Mouse (Mus musculus): Measurements from ENCODE around the gene Reln. TPM values are rescaled to one million over a fixed set of nuclear protein-coding genes. Genes with fewer than 3 reads are reported as not detected.

Reln gene
- 10 to 100 TPM; 40.9 to 44.7 TPM for total RNA-seq (2021)
- long read RNA-seq, partial matches to known transcripts, result 4 of 11 reads
- long read RNA-seq, other reads (novel, unspliced or antisense), result 7 of 11 reads

GRCm38 (mm10) chr5:22344556-22344975 is at the start of gene Reln:
Gene Reln (minus strand): TSS chr5:22344702.
- DNase-seq (ENCODE audit: low spot score in 2 of 2), result no peak

GRCm38 (mm10) chr5:22388502-22388901 is 44.0 kb upstream of the Reln start:
- DNase-seq (ENCODE audit: low spot score in 2 of 2), result no peak

GRCm38 (mm10) chr5:22360510-22360909 is 16.0 kb upstream of the Reln start:
- DNase-seq (ENCODE audit: low spot score in 2 of 2), result peak in 1 of 2 experiments; percentile 13

- DNase-seq (ENCODE audit: low spot score in 2 of 2), result no peak
Measured at GRCm38 (mm10) chr5:22348412-22348811, 3.9 kb upstream of the Reln start.

- no peak for DNase-seq (ENCODE audit: low spot score in 2 of 2)
Measured at GRCm38 (mm10) chr5:22347732-22348131, 3.2 kb upstream of the Reln start.

GRCm38 (mm10) chr5:22345894-22346635 is 1.6 kb upstream of the Reln start:
- DNase-seq (ENCODE audit: low spot score in 2 of 2), result no peak

GRCm38 (mm10) chr5:22344976-22345651 is 612 bp upstream of the Reln start:
- DNase-seq (ENCODE audit: low spot score in 2 of 2), result no peak

GRCm38 (mm10) chr5:22343843-22344555 is 503 bp downstream of the Reln start:
- no peak for DNase-seq (ENCODE audit: low spot score in 2 of 2)

GRCm38 (mm10) chr5:22343536-22343842 is 1.0 kb downstream of the Reln start:
- DNase-seq (ENCODE audit: low spot score in 2 of 2), result no peak

- no peak for DNase-seq (ENCODE audit: low spot score in 2 of 2)
Measured at GRCm38 (mm10) chr5:22342461-22342860, 2.0 kb downstream of the Reln start.

GRCm38 (mm10) chr5:22340991-22341390 is 3.5 kb downstream of the Reln start:
- DNase-seq (ENCODE audit: low spot score in 2 of 2), result no peak

GRCm38 (mm10) chr5:22335408-22335807 is 9.1 kb downstream of the Reln start:
- no peak for DNase-seq (ENCODE audit: low spot score in 2 of 2)

- DNase-seq (ENCODE audit: low spot score in 2 of 2), result no peak
Measured at GRCm38 (mm10) chr5:22330802-22331201, 13.7 kb downstream of the Reln start.

- no peak for DNase-seq (ENCODE audit: low spot score in 2 of 2)
Measured at GRCm38 (mm10) chr5:22328431-22329359, 15.8 kb downstream of the Reln start.

GRCm38 (mm10) chr5:22327170-22327569 is 17.3 kb downstream of the Reln start:
- DNase-seq (ENCODE audit: low spot score in 2 of 2), result no peak

GRCm38 (mm10) chr5:22323801-22324200 is 20.7 kb downstream of the Reln start:
- no peak for DNase-seq (ENCODE audit: low spot score in 2 of 2)

GRCm38 (mm10) chr5:22317807-22318206 is 26.7 kb downstream of the Reln start:
- no peak for DNase-seq (ENCODE audit: low spot score in 2 of 2)

- DNase-seq (ENCODE audit: low spot score in 2 of 2), result no peak
Measured at GRCm38 (mm10) chr5:22316471-22316870, 28.0 kb downstream of the Reln start.

- no peak for DNase-seq (ENCODE audit: low spot score in 2 of 2)
Measured at GRCm38 (mm10) chr5:22315990-22316389, 28.5 kb downstream of the Reln start.

- DNase-seq (ENCODE audit: low spot score in 2 of 2), result no peak
Measured at GRCm38 (mm10) chr5:22312995-22313394, 31.5 kb downstream of the Reln start.

GRCm38 (mm10) chr5:22311046-22311445 is 33.5 kb downstream of the Reln start:
- DNase-seq (ENCODE audit: low spot score in 2 of 2), result no peak
